8 mouse cellular contexts compared by ENCODE assay signal in genomic region chr13:98726494-98726893, GRCm38 (mm10). TPM values are rescaled to one million over a fixed set of nuclear protein-coding genes. Genes with fewer than 3 reads are reported as not detected.
DNase-seq lines count a peak whose midpoint lies in the region; ATAC-seq and TF ChIP-seq lines count a peak whose summit lies in the region.

No protein-coding gene starts in this region.

- H3K27ac ChIP-seq in heart, embryonic 10.5 days: no peak overlapping the region
- H3K27ac ChIP-seq in neural tube, embryonic 11.5 days (ENCODE audit: low read depth, low read length): no peak overlapping the region
- H3K27ac ChIP-seq in neural tube, embryonic 15.5 days (replicated peaks): no peak overlapping the region

- no peak overlapping the region for H3K4me2 ChIP-seq in neural tube, embryonic 11.5 days (ENCODE audit: low read depth)
- H3K4me2 ChIP-seq in neural tube, embryonic 15.5 days: no peak overlapping the region

- WGBS in heart, embryonic 10.5 days: 58% methylated on average over 4 of the region's 4 CpGs
- 66% methylated on average over 4 of the region's 4 CpGs for WGBS in neural tube, embryonic 11.5 days
- 67% methylated on average over 4 of the region's 4 CpGs for WGBS in neural tube, embryonic 15.5 days

- peaks cover 54% of the 10 kb centered on the region for H3K36me3 ChIP-seq in heart, embryonic 10.5 days
- peaks cover 7% of the 10 kb centered on the region; the same call in 1 of the 2 replicates for H3K36me3 ChIP-seq in neural tube, embryonic 11.5 days (ENCODE audit: control insufficient read depth, insufficient read depth, low read length)
- H3K36me3 ChIP-seq in neural tube, embryonic 15.5 days: peaks cover 33% of the 10 kb centered on the region

- no peaks in the 10 kb centered on the region for H3K4me1 ChIP-seq in heart, embryonic 10.5 days
- no peaks in the 10 kb centered on the region for H3K4me1 ChIP-seq in neural tube, embryonic 11.5 days (ENCODE audit: control insufficient read depth, insufficient read depth, low read length)
- H3K4me1 ChIP-seq in neural tube, embryonic 15.5 days: no peaks in the 10 kb centered on the region

- H3K27me3 ChIP-seq in heart, embryonic 10.5 days (ENCODE audit: insufficient read depth, poor library complexity, severe bottlenecking): no peaks in the 10 kb centered on the region
- H3K27me3 ChIP-seq in neural tube, embryonic 11.5 days (ENCODE audit: control insufficient read depth, insufficient read depth, low read length): no peaks in the 10 kb centered on the region
- H3K27me3 ChIP-seq in neural tube, embryonic 15.5 days (replicated peaks): no peaks in the 10 kb centered on the region

- no peak for ATAC-seq in neural tube, embryonic 11.5 days (ENCODE audit: insufficient read depth, low FRiP score, low TSS enrichment)
- no peak; the same call in 1 of the 2 replicates for ATAC-seq in neural tube, embryonic 15.5 days (ENCODE audit: low FRiP score)

- H3K4me3 ChIP-seq in heart, embryonic 10.5 days: no peak overlapping the region
- H3K4me3 ChIP-seq in neural tube, embryonic 11.5 days (ENCODE audit: low read depth, low read length): no peak overlapping the region
- H3K4me3 ChIP-seq in neural tube, embryonic 15.5 days (replicated peaks): no peak overlapping the region

- DNase-seq in heart, postnatal 10 days: peak; percentile 15 to 16
- no peak for DNase-seq in heart, embryonic 10.5 days (ENCODE audit: low spot score)
- peak; percentile 14 for DNase-seq in neural tube, embryonic 11.5 days (ENCODE audit: low spot score)
- DNase-seq in brain, embryonic 14.5 days (ENCODE audit: low read depth): peak; percentile 60
- peak; percentile 32 for DNase-seq in retina, embryonic 14.5 days (ENCODE audit: low spot score)
- no peak for DNase-seq in adrenal gland, postnatal 36 days
- no peak for DNase-seq in heart, postnatal 4 days

- TF ChIP-seq CTCF in brain, embryonic 14.5 days (IDR thresholded peaks at IDR 0.05; ENCODE audit: borderline replicate concordance, extremely low read depth, insufficient read depth, insufficient read length): peak; percentile 56; the same call in 1 of the 2 replicates

- intact Hi-C loops in heart, postnatal 10 days (cut with DNase I): loop anchor here (5.0 to 10.0 kb wide), 3 partner anchors 86 to 598 kb away; no protein-coding TSS in a partner anchor

- H3K9ac ChIP-seq in neural tube, embryonic 11.5 days (ENCODE audit: low read length): no peak overlapping the region
- H3K9ac ChIP-seq in neural tube, embryonic 15.5 days (replicated peaks): no peak overlapping the region

- no peaks in the 10 kb centered on the region for H3K9me3 ChIP-seq in heart, embryonic 10.5 days
- no peaks in the 10 kb centered on the region for H3K9me3 ChIP-seq in neural tube, embryonic 11.5 days (ENCODE audit: control insufficient read depth, low read length)
- H3K9me3 ChIP-seq in neural tube, embryonic 15.5 days (replicated peaks): no peaks in the 10 kb centered on the region

- no peak for TF ChIP-seq POLR2A in brain, embryonic 14.5 days (IDR thresholded peaks at IDR 0.05; ENCODE audit: borderline replicate concordance, extremely low read depth, insufficient read depth, insufficient read length, poor library complexity, severe bottlenecking)

RNA-seq across cellular contexts. Expression of gene Tmem171, which starts 31.9 kb away (rescaled TPM):
- 10 to 100 TPM in 1 of 2 experiments, 1 to 10 TPM in 1; 9.6 to 12.0 TPM for total RNA-seq in heart, postnatal 10 days (2021)
- polyA plus RNA-seq in heart, embryonic 10.5 days (2016; fragmentation: Nextera tagmentation; extraction: Ambion mirVana): 0.73 and 1.0 TPM in 2 replicates
- not detected in 2 replicates for polyA plus RNA-seq in neural tube, embryonic 11.5 days (2014; fragmentation: Nextera tagmentation; extraction: Ambion mirVana)
- polyA plus RNA-seq in neural tube, embryonic 15.5 days (2015; fragmentation: Nextera tagmentation; extraction: Ambion mirVana): 2.3 TPM in 1 of 2 replicates, not detected in the other
- polyA plus RNA-seq in brain, embryonic 14.5 days (2012; rRNA removed): not detected in 2 replicates
- total RNA-seq in adrenal gland, postnatal 36 days (2021): under 1 TPM in 1 of 2 experiments, not detected in 1; 0.40 TPM
- 10 to 100 TPM in 1 of 2 experiments, 1 to 10 TPM in 1; 8.8 to 12.3 TPM for total RNA-seq in heart, postnatal 4 days (2021)

Comparison
In these comparisons a context has a peak if more than half of its experiments do, and no peak if none do; other contexts are left out.
1. DNase-seq: peak in heart, postnatal 10 days (2 of 2), neural tube, embryonic 11.5 days (single experiment), brain, embryonic 14.5 days (single experiment) and retina, embryonic 14.5 days (single experiment); none in heart, embryonic 10.5 days (single experiment), adrenal gland, postnatal 36 days (0 of 2) and heart, postnatal 4 days (single experiment).